Comparison of ENCODE assay signal across 8 mouse cellular contexts in the genomic region with DNA sequence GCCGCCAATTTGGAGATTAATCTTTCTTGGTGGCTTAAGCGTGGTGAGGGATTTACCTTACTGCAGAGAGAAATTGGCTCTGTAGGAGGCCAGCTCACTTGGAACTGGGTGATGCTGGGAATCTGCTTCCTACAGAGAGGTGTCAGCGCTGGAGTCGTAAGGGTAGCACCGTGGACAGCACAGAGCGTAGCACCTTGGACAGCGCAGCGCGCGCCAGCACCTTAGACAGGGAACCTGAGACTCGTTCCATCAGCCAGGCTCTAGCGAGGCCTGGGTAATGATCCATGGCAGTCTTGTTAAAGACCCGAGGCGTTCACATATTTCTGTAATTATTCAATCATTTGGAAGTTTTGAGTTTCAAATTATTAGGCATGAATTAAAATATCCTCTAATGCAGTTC.
DNase-seq lines count a peak whose midpoint lies in the region; ATAC-seq and TF ChIP-seq lines count a peak whose summit lies in the region.

No protein-coding gene starts in this region.

- no peak for TF ChIP-seq POLR2A in cerebellum, adult 2 months (IDR thresholded peaks at IDR 0.05; ENCODE audit: borderline replicate concordance, insufficient read depth, low read length)

- no peaks in the 10 kb centered on the region for H3K4me1 ChIP-seq in hindbrain, embryonic 10.5 days (replicated peaks)
- no peaks in the 10 kb centered on the region for H3K4me1 ChIP-seq in hindbrain, embryonic 14.5 days (replicated peaks; ENCODE audit: control insufficient read depth, insufficient read depth, low read length)
- H3K4me1 ChIP-seq in cerebellum, adult 2 months (ENCODE audit: control insufficient read depth, insufficient read depth, low read length), result no peaks in the 10 kb centered on the region

- H3K27me3 ChIP-seq in hindbrain, embryonic 10.5 days (ENCODE audit: insufficient read depth, poor library complexity, severe bottlenecking), result no peaks in the 10 kb centered on the region
- H3K27me3 ChIP-seq in hindbrain, embryonic 14.5 days (ENCODE audit: control insufficient read depth, insufficient read depth, low read length), result no peaks in the 10 kb centered on the region
- H3K27me3 ChIP-seq in cerebellum, adult 2 months (ENCODE audit: control insufficient read depth, insufficient read depth, low read length), result no peaks in the 10 kb centered on the region

- H3K4me3 ChIP-seq in hindbrain, embryonic 10.5 days, result no peak overlapping the region
- no peak overlapping the region for H3K4me3 ChIP-seq in hindbrain, embryonic 14.5 days (replicated peaks; ENCODE audit: low read length)
- H3K4me3 ChIP-seq in cerebellum, adult 2 months (replicated peaks; ENCODE audit: insufficient read depth, low read depth, low read length), result no peak overlapping the region

- 12% methylated on average over 14 of the region's 14 CpGs for WGBS in hindbrain, embryonic 10.5 days
- WGBS in hindbrain, embryonic 14.5 days, result 14% methylated on average over 14 of the region's 14 CpGs
- 40% methylated on average over 14 of the region's 14 CpGs for WGBS in cerebellum, adult 2 months

- peak; percentile 61 for DNase-seq in hindbrain, embryonic 10.5 days (ENCODE audit: low spot score)
- no peak for DNase-seq in hindbrain, embryonic 14.5 days (ENCODE audit: low spot score)
- DNase-seq in adrenal gland, postnatal 10 days, result peak; percentile 71
- DNase-seq in kidney, adult 8-10 months, result peak; percentile 7 to 35
- DNase-seq in lung, postnatal 4 days, result peak; percentile 24 to 35
- no peak for DNase-seq in cerebellum, adult 2 months
- DNase-seq in cerebellum, adult 11 months, result no peak

- no peak for ATAC-seq in hindbrain, embryonic 14.5 days (ENCODE audit: low FRiP score)
- ATAC-seq in erythroblast, adult 5-6 weeks (replicated peaks; ENCODE audit: low FRiP score, poor library complexity, severe bottlenecking), result no peak

- H3K27ac ChIP-seq in hindbrain, embryonic 10.5 days, result no peak overlapping the region
- no peak overlapping the region for H3K27ac ChIP-seq in hindbrain, embryonic 14.5 days
- no peak overlapping the region for H3K27ac ChIP-seq in cerebellum, adult 2 months (ENCODE audit: insufficient read depth, low read length)

- no peak for TF ChIP-seq CTCF in cerebellum, adult 2 months (IDR thresholded peaks at IDR 0.05; ENCODE audit: borderline replicate concordance, insufficient read depth, low read depth, low read length)

- no peak overlapping the region for H3K4me2 ChIP-seq in hindbrain, embryonic 14.5 days (replicated peaks)

- no peaks in the 10 kb centered on the region for H3K36me3 ChIP-seq in hindbrain, embryonic 10.5 days
- H3K36me3 ChIP-seq in hindbrain, embryonic 14.5 days (replicated peaks; ENCODE audit: control insufficient read depth, insufficient read depth), result no peaks in the 10 kb centered on the region

- H3K9me3 ChIP-seq in hindbrain, embryonic 10.5 days, result no peaks in the 10 kb centered on the region
- no peaks in the 10 kb centered on the region for H3K9me3 ChIP-seq in hindbrain, embryonic 14.5 days (ENCODE audit: control insufficient read depth, low read length)

- no peak overlapping the region for H3K9ac ChIP-seq in hindbrain, embryonic 14.5 days

Comparison
In these comparisons a context has a peak if more than half of its experiments do, and no peak if none do; other contexts are left out.
1. DNase-seq: peak in hindbrain, embryonic 10.5 days (single experiment), adrenal gland, postnatal 10 days (single experiment), kidney, adult 8-10 months (2 of 2) and lung, postnatal 4 days (2 of 2); none in hindbrain, embryonic 14.5 days (single experiment), cerebellum, adult 2 months (0 of 2) and cerebellum, adult 11 months (single experiment).